Mouse (Mus musculus) gastrocnemius, adult 18-20 months (tissue): ENCODE results near the gene Homer2. TPM values are rescaled to one million over a fixed set of nuclear protein-coding genes. Genes with fewer than 3 reads are reported as not detected.

Experiments
- DNase-seq: peaks from one replicate; pipeline ENCODE4 v3.0.0; 2021; ENCODE audit warnings: low spot score
- total RNA-seq, 2 experiments: library from RNA; stranded (reverse); gene quantifications; 2 replicates each; pipeline ENCODE4 v1.2.3; 2021

The Homer2 gene
- total RNA-seq, 2 experiments from 2014 or later: 51.1 to 51.7 TPM

GRCm38 (mm10) chr7:81653988-81654387 lies 53.3 kb downstream of the Homer2 start:
- no peak for DNase-seq

- DNase-seq: no peak
These were observed 55.0 kb downstream of the Homer2 start for GRCm38 (mm10) chr7:81652296-81652695.

- DNase-seq: no peak
These were observed 56.0 kb downstream of the Homer2 start for GRCm38 (mm10) chr7:81651284-81651683.

GRCm38 (mm10) chr7:81649270-81649669 lies 58.1 kb downstream of the Homer2 start:
- DNase-seq: no peak

- no peak for DNase-seq
These were observed 59.4 kb downstream of the Homer2 start for GRCm38 (mm10) chr7:81647959-81648358.

- DNase-seq: no peak
These were observed 62.6 kb downstream of the Homer2 start for GRCm38 (mm10) chr7:81644551-81645235.

- DNase-seq: no peak
These were observed 66.2 kb downstream of the Homer2 start for GRCm38 (mm10) chr7:81641101-81641500.

DNA sequence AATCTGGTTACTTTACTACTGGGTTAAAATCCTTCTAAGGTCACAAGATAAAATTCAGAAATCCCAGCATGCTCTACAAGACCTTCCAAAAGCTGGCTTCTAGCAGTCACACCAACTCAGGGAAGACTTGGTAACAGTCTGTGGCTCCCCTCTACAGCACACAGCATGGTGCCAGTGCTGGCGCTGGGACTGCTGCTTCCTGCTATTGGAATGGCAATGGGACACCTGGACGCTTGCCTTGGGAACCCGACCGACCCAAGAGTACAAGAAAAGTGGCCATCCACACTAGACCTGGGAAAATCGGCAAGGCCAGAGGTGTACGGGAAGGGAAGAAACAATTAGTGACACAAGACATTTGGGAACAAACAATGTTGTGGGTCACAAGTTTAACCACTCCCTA lies 74.7 kb downstream of the Homer2 start:
- DNase-seq: no peak

DNA sequence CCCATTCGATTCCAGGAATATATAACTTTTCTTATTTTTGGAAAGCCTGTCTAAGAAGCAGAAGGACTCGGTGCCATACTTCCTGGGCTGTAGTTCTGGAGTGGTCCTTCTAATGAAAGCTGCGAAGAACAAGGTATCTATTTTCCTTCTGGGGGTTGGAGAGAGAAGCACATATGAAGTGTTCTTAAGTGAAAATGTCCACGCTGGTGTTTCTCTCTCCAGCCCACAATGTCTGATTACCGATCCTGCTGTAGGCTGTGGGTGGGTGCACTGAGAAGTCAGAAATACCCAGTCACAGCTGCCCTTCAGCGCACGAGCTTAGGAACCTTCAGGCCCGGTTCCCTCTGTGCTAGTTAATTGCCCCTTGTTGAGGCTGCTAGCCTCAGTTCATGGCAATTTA lies 76.1 kb downstream of the Homer2 start:
- no peak for DNase-seq

- no peak for DNase-seq
These were observed 80.9 kb downstream of the Homer2 start for GRCm38 (mm10) chr7:81626460-81626859.

DNA sequence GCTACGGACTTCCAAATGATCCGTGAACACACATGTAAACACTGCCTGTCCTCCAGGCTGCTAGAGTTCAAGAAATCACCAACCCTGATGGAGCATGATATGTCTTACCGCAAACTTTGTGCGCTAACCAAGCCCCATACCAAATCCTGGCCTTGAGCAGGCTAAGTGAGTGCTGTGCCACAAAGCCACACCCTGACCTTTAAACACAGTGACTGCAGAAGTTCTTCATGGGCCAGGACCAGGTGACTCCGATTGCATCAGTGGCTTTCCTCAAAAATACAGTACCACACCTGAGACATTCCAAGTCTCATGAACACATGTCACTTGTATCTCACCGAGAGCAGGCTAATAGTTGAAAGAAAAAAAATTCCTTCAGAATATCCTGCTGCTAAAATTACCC lies 83.6 kb downstream of the Homer2 start:
- DNase-seq: no peak

- no peak for DNase-seq
These were observed 84.5 kb downstream of the Homer2 start for GRCm38 (mm10) chr7:81622793-81623192.

DNA sequence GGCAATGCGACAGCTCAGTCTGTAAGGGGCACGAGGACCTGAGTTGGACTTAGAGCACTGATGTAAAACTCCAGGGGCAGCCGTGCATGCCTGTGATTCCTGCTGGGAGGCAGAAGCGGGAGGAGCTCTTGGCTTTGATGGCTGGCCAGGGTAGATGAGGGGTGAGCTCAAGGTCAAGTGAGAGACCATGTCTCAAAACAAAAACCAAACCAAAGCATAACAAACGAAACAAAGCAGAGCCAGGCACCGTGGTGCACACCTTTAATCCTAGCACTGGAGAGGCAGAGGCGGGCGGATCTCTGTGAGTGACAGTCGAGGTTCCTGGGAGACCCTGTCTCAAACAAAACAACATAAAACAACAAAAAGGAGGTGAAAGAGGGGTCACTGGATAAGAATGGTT lies 92.3 kb downstream of the Homer2 start:
- no peak for DNase-seq

DNA sequence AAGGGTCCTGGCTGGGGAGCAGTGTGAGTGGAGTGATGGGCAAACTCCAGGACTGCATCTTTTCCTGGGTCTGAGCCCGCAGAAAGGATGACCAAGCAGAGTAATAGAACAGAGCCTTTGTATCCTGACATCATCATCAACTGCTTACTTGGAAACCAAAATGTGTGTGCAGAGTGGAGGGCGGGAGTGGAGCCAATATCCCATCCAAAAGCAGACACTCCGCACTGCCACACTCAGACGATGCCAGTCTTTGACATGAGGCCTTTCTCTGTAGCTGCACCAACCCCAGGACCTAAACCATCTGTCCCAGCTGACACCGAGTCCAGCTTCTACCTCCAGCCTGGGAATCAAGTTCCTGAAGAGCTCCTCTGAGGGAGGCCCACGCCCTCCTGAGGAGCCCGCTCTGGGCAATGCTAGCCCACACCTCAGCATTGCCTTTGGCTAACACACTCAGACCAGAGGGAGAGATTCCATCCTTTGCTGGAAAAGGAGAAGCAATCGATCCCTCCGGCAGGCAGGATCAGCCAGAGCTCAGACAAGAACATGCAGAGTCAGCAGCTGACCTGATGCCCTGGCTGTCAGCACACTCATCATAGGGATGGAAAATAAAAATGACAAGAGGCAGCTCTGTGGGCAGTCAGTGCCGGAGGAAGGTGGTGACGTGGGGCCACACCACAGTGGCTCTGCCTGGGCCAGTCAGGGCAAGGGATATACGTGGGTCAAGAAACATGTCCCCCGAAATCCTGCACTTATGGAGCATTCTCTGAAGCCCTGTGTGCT lies 94.3 kb downstream of the Homer2 start:
- no peak for DNase-seq

GRCm38 (mm10) chr7:81610125-81610524 lies 97.2 kb downstream of the Homer2 start:
- peak; percentile 19 for DNase-seq

DNA sequence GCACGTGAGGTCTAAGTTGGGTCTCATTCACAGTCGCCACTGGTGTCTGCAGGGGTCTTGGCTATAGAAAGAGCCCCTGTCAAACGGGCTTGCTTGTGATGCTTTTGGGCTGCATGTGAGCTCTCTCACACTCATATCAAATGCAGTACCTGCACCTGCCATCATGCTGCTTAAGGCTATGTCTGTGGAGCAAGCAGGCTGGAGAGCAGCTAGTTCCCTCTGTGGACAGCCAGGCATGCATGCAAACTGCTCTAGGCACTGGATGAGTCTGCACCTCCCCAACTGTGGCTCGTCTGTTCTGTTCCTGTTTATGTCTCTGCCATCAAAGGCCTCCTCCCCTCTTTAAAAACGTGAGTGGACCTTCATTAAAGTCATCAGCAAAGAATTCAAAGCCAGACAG lies 100.9 kb downstream of the Homer2 start:
- no peak for DNase-seq

- DNase-seq: no peak
These were observed 101.8 kb downstream of the Homer2 start for GRCm38 (mm10) chr7:81605489-81605888.

GRCm38 (mm10) chr7:81604991-81605390 lies 102.3 kb downstream of the Homer2 start:
- DNase-seq: no peak

- no peak for DNase-seq
These were observed 107.7 kb downstream of the Homer2 start for GRCm38 (mm10) chr7:81599379-81600280.

GRCm38 (mm10) chr7:81597660-81598059 lies 109.7 kb downstream of the Homer2 start:
- no peak for DNase-seq

DNA sequence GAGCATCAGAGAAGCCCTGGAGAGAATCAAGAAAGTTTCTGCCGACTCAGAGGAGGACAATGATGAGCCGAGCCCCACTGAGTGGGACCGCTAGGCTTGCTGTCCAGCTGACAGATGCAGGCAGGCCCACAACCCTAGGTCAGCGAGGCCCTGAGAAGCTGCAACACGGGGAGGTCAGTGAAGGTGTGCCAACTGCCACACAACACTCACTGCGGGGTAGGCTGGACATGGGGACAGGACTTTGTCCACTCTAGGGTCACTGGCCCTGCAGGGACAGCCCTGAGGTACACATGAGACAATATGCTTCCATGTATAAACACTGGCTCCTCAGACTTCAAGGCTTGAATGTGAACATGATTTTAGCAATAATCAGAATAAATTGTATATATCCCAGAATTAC lies 111.2 kb downstream of the Homer2 start:
- DNase-seq: no peak

GRCm38 (mm10) chr7:81595056-81595455 lies 112.3 kb downstream of the Homer2 start:
- no peak for DNase-seq
